Mouse (Mus musculus) right cerebral cortex, adult 18-20 months (tissue): Measurements from ENCODE around the gene Olfr380.

Source experiments
- DNase-seq: peaks from one replicate; pipeline ENCODE4 v3.0.0; 2022; ENCODE audit warnings: mixed read lengths

Olfr380 gene

DNA sequence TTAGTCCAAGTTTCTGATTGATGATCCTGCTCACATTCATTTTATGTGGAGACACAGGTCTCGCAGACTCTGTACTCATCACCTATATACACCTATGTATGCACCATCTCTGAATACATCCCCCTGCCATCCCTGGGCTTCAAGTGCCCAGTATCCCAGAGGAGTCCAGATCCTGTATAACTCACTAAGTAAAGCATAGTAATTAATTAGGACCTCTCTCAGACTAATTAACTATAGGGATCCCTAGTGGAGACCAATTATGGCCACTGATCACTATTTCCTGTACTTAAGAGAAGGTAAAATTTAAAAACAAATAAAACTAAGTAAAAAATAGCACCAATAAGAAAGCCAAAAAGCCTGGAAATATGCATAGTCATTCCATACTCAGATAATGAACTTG, at the start of gene Olfr380:
Olfr380 (minus strand) TSS at position 101 of the 400 bp plus-strand sequence.
- no peak for DNase-seq

DNA sequence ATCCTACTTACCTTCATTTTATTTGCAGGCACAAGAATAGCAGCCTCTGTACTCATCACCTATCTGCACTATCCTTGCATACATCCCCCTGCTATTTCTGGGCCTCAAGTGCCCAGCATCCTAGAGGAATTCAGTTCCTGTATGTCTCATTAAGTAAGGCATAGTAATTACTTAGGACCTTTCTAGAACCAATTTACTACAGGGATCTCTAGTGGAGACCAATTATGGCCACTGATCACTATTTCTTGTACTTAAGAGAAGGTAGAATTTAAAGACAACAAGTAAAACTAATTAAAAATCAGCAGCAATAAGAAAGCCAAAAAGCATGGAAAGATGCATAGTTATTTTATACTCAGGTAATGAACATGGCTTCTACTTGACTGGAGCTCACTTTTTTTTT, 34.2 kb upstream of the Olfr380 start, which contains the start of gene Olfr381:
Olfr381 (minus strand) TSS at position 101 of the 400 bp plus-strand sequence.
- no peak for DNase-seq

DNA sequence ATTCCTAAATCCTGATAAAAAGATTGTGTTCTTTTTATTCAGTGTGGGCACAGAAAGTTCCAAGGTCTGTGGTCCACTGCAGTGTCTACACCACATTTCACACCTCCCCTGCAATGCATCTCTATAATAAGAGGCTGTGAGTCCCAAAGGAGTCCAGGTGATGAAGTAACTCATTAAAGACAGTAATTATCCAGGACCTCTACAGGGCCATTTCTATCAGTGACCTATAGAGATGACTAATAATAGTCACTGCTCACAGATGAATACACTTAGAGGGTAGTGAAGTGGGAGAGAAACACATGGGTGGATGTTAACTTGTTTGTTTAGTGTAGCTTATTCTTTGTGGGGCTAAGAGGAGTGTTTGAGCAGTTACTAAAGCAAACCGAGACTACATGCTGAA, 28.9 kb downstream of the Olfr380 start, which contains the start of gene Olfr378:
Olfr378 (minus strand) TSS at position 101 of the 400 bp plus-strand sequence.
- DNase-seq: no peak
